Mouse (Mus musculus): Measurements from ENCODE around the gene Olfr1436. TPM values are rescaled to one million over a fixed set of nuclear protein-coding genes. Genes with fewer than 3 reads are reported as not detected.
"Not testable (repeated sequence)": the region's sequence is repeated elsewhere in the genome, so short reads cannot be mapped to it uniquely, and the experiment has no call there.

The Olfr1436 gene
- not detected in 2 replicates for polyA plus RNA-seq (2015; fragmentation: Nextera tagmentation; extraction: Ambion mirVana)

DNA sequence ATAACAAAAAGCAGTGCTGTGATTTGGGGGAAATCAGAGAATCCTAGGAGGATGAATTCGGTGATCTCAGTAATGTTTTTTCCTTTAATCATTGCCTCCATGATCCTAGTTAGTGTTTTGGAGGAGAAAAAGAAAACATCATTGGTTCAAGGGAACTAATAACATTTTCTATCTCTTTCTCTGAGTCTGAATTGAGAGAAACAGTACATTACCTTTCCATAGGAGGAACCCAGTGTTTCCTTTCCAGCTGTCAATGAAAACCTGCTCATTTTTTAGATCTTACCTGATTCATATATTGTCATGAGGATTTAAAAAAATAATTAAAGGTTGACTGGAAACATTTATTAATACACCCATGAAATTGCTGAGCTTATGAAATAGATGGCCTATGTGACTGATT, at the start of gene Olfr1436:
TSS of gene Olfr1436 (minus strand) at position 101 of the 400 bp plus-strand sequence.
- not testable (repeated sequence) for ATAC-seq (replicated peaks); H3K27ac ChIP-seq (replicated peaks); H3K4me1 ChIP-seq; H3K4me3 ChIP-seq; H3K9me3 ChIP-seq; H3K27me3 ChIP-seq; H3K4me2 ChIP-seq (replicated peaks); H3K36me3 ChIP-seq; H3K9ac ChIP-seq (replicated peaks)
- WGBS: 88% methylated on average over 1 of the region's 1 CpGs

DNA sequence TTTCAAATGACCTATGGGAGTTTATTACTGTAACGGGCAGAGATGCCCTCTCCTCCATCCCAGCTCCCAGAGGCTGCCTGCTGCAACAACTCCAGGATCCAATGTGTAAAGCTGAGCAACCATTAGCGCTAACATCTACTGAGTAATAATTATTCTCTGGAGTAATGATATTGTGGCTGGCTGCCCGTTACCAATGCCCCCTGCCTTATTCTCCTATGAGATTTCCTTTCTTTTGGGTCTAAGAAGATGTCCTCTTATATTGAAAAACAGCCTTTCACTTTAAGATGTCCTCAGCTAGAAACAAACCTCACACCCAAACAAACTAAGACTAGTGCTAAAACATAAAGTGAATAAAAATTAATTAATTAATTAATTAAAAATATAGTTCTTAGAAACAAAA, 36.9 kb upstream of the Olfr1436 start, which contains the start of gene Olfr1438-ps1:
TSS of gene Olfr1438-ps1 (minus strand) at position 101 of the 400 bp plus-strand sequence.
- ATAC-seq (replicated peaks): no peak
- H3K27me3 ChIP-seq: no peaks in the 10 kb centered on the region
- 83% methylated on average over 3 of the region's 3 CpGs for WGBS
- no peak within 1 kb of the TSS for H3K4me2 ChIP-seq (replicated peaks)
- no peaks in the 10 kb centered on the region for H3K4me1 ChIP-seq
- H3K36me3 ChIP-seq: no peaks in the 10 kb centered on the region
- H3K9ac ChIP-seq (replicated peaks): no peak within 1 kb of the TSS
- no peak within 1 kb of the TSS for H3K4me3 ChIP-seq
- H3K27ac ChIP-seq (replicated peaks): no peak within 1 kb of the TSS
- no peaks in the 10 kb centered on the region for H3K9me3 ChIP-seq

DNA sequence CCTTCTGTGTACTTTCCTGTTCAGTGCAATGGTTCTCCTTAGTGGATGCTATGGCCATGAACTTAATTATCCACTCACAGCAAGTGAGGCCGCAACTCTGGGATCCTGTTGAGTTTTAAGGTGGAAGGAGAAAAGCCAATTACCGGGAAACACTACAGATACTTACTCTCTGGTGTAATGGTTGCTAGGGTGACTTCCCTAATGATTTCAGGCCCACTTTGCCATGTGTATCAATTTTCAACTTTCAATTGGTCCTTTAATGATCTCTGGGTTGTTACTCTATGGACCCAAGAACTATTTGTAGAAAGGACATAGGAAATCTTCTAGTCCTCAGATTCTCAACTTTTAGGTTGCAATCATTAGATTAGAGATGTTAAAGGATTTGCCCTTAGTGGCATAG, 26.1 kb upstream of the Olfr1436 start, which contains the start of gene Olfr1437:
TSS of gene Olfr1437 (minus strand) at position 101 of the 400 bp plus-strand sequence.
- Histone ChIP-seq H3K4me1 (no peaks in the 10 kb centered on the region), H3K4me3 (no peak within 1 kb of the TSS), H3K9me3 (no peaks in the 10 kb centered on the region), H3K27ac (replicated peaks) (no peak within 1 kb of the TSS), H3K36me3 (no peaks in the 10 kb centered on the region), H3K4me2 (replicated peaks) (no peak within 1 kb of the TSS), H3K9ac (replicated peaks) (no peak within 1 kb of the TSS), H3K27me3 (no peaks in the 10 kb centered on the region)
- ATAC-seq (replicated peaks): no peak
- WGBS: 75% methylated on average over 2 of the region's 2 CpGs

DNA sequence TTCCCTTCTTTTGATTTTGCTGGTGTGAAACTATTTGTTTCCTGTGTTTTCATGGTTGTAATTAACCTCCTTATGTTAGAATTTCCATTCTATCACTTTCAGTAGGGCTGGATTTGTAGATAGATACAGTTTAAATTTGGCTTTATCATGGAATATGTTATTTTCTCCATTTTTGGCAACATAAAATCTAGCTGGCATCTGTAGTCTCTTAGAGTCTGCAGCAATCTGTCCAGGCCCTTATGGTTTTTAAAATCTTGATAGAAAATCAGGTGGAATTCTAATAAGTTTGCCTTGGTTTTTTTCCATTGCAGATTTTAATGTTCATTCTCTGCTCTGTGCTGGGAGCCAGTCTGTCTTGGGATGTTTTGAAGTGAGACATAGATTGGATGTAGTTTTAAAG, 6.0 kb downstream of the Olfr1436 start:
- Histone ChIP-seq H3K27me3 (no peaks in the 10 kb centered on the region), H3K4me1 (no peaks in the 10 kb centered on the region), H3K9me3 (no peaks in the 10 kb centered on the region), H3K36me3 (no peaks in the 10 kb centered on the region), H3K27ac (replicated peaks) (no peak overlapping the region), H3K4me3 (no peak overlapping the region), H3K4me2 (replicated peaks) (no peak overlapping the region), H3K9ac (replicated peaks) (no peak overlapping the region)
- 0 out of 2 replicates have a peak, but pooled peaks have one; percentile 41 for ATAC-seq (replicated peaks)

DNA sequence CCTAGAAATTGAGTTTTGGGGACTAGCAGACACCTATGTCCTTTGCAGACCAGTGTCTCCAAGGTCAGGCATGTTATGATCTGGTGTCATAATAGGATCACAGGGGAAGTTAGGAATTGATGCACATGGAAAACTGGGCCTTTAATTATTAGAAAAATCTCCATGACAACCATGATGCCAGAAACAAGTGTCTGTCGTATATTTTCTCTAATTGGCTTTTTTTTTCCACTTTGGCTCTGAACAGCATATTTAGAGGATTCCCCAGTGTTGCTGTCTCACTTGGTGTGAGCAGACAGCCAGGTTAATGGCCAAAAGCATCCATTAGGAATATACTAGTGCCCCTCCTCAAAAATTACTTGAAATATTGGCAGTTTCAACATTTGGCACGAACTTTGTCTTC, 19.4 kb downstream of the Olfr1436 start, which contains the start of gene Olfr1434:
TSS of gene Olfr1434 (plus strand) at position 301 of the 400 bp plus-strand sequence.
- Histone ChIP-seq H3K9ac (replicated peaks) (no peak within 1 kb of the TSS), H3K4me3 (no peak within 1 kb of the TSS), H3K4me1 (no peaks in the 10 kb centered on the region), H3K36me3 (no peaks in the 10 kb centered on the region), H3K9me3 (no peaks in the 10 kb centered on the region), H3K4me2 (replicated peaks) (no peak within 1 kb of the TSS), H3K27ac (replicated peaks) (no peak within 1 kb of the TSS), H3K27me3 (no peaks in the 10 kb centered on the region)
- ATAC-seq (replicated peaks): no peak
- WGBS: 63% methylated on average over 2 of the region's 2 CpGs

DNA sequence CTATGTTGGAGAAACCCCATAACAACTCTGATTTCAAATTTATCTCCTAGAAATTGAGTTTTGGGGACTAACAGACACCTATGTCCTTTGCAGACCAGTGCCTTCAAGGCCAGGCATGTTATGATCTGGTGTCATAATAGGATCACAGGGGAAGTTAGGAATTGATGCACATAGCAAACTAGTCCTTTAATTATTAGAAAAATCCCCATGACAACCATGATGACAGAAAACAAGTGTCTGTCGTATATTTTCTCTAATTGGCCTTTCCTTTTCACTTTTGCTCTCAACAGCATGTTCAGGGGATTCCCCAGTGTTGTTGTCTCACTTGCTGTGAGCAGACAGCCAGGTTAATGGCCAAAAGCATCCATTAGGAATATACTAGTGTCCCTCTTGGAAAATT, 38.2 kb downstream of the Olfr1436 start, which contains the start of gene Olfr235:
TSS of gene Olfr235 (plus strand) at position 301 of the 400 bp plus-strand sequence.
- WGBS: 46% methylated on average over 1 of the region's 1 CpGs
- no peak for ATAC-seq (replicated peaks)
- no peak within 1 kb of the TSS for H3K27ac ChIP-seq (replicated peaks)
- no peaks in the 10 kb centered on the region for H3K36me3 ChIP-seq
- no peaks in the 10 kb centered on the region for H3K27me3 ChIP-seq
- H3K4me2 ChIP-seq (replicated peaks): no peak within 1 kb of the TSS
- no peaks in the 10 kb centered on the region for H3K4me1 ChIP-seq
- H3K4me3 ChIP-seq: no peak within 1 kb of the TSS
- no peak within 1 kb of the TSS for H3K9ac ChIP-seq (replicated peaks)
- no peaks in the 10 kb centered on the region for H3K9me3 ChIP-seq

Other genes starting within 250 kb of the Olfr1436 start
- not detected in 2 replicates for gene Olfr1424, start 236.4 kb downstream of the Olfr1436 start, polyA plus RNA-seq (2015; fragmentation: Nextera tagmentation; extraction: Ambion mirVana)
- not detected in 2 replicates for gene Olfr1425, start 221.4 kb downstream of the Olfr1436 start, polyA plus RNA-seq (2015; fragmentation: Nextera tagmentation; extraction: Ambion mirVana)
- not detected in 2 replicates for gene Olfr1426, start 207.1 kb downstream of the Olfr1436 start, polyA plus RNA-seq (2015; fragmentation: Nextera tagmentation; extraction: Ambion mirVana)
- not detected in 2 replicates for gene Olfr1427, start 195.8 kb downstream of the Olfr1436 start, polyA plus RNA-seq (2015; fragmentation: Nextera tagmentation; extraction: Ambion mirVana)
- gene Olfr1428, start 183.2 kb downstream of the Olfr1436 start, polyA plus RNA-seq (2015; fragmentation: Nextera tagmentation; extraction: Ambion mirVana): not detected in 2 replicates
- gene Olfr76, start 175.9 kb downstream of the Olfr1436 start, polyA plus RNA-seq (2015; fragmentation: Nextera tagmentation; extraction: Ambion mirVana): not detected in 2 replicates
- not detected in 2 replicates for gene Olfr1555-ps1, start 129.0 kb downstream of the Olfr1436 start, polyA plus RNA-seq (2015; fragmentation: Nextera tagmentation; extraction: Ambion mirVana)
- gene Olfr1431, start 98.5 kb downstream of the Olfr1436 start, polyA plus RNA-seq (2015; fragmentation: Nextera tagmentation; extraction: Ambion mirVana): not detected in 2 replicates
- gene Olfr1432, start 66.5 kb downstream of the Olfr1436 start, polyA plus RNA-seq (2015; fragmentation: Nextera tagmentation; extraction: Ambion mirVana): not detected in 2 replicates
- not detected in 2 replicates for gene Olfr262, start 57.5 kb downstream of the Olfr1436 start, polyA plus RNA-seq (2015; fragmentation: Nextera tagmentation; extraction: Ambion mirVana)
- not detected in 2 replicates for gene Olfr235, start 38.1 kb downstream of the Olfr1436 start, polyA plus RNA-seq (2015; fragmentation: Nextera tagmentation; extraction: Ambion mirVana)
- not detected in 2 replicates for gene Olfr1434, start 19.3 kb downstream of the Olfr1436 start, polyA plus RNA-seq (2015; fragmentation: Nextera tagmentation; extraction: Ambion mirVana)
- gene Olfr1437, start 26.0 kb upstream of the Olfr1436 start, polyA plus RNA-seq (2015; fragmentation: Nextera tagmentation; extraction: Ambion mirVana): not detected in 2 replicates
- gene Olfr1438-ps1, start 36.8 kb upstream of the Olfr1436 start, polyA plus RNA-seq (2015; fragmentation: Nextera tagmentation; extraction: Ambion mirVana): not detected in 2 replicates
- not detected in 2 replicates for gene Olfr1440, start 88.1 kb upstream of the Olfr1436 start, polyA plus RNA-seq (2015; fragmentation: Nextera tagmentation; extraction: Ambion mirVana)
- not detected in 2 replicates for gene Olfr1441, start 118.3 kb upstream of the Olfr1436 start, polyA plus RNA-seq (2015; fragmentation: Nextera tagmentation; extraction: Ambion mirVana)
- gene Pfpl, start 128.8 kb upstream of the Olfr1436 start, polyA plus RNA-seq (2015; fragmentation: Nextera tagmentation; extraction: Ambion mirVana): not detected in 2 replicates
- 0.55 and 0.56 TPM in 2 replicates for gene Mpeg1, start 161.6 kb upstream of the Olfr1436 start, polyA plus RNA-seq (2015; fragmentation: Nextera tagmentation; extraction: Ambion mirVana)
- gene Dtx4, start 202.3 kb upstream of the Olfr1436 start, polyA plus RNA-seq (2015; fragmentation: Nextera tagmentation; extraction: Ambion mirVana): 16.8 and 19.3 TPM in 2 replicates
- 8.9 and 9.4 TPM in 2 replicates for gene Fam111a, start 246.6 kb upstream of the Olfr1436 start, polyA plus RNA-seq (2015; fragmentation: Nextera tagmentation; extraction: Ambion mirVana)

Data from forebrain, embryonic 15.5 days (tissue).